Mouse (Mus musculus) monocyte, adult 59 days (primary cell): ENCODE measurements around the gene Arfgap2. TPM values are rescaled to one million over a fixed set of nuclear protein-coding genes. Genes with fewer than 3 reads are reported as not detected.

Experiments used
- total RNA-seq, 2 experiments: library from RNA; stranded (reverse); gene quantifications; one replicate each; pipeline ENCODE4 v1.2.4; 2023

Arfgap2 gene
- 100 to 1,000 TPM; 107 to 114 TPM for total RNA-seq

DNA sequence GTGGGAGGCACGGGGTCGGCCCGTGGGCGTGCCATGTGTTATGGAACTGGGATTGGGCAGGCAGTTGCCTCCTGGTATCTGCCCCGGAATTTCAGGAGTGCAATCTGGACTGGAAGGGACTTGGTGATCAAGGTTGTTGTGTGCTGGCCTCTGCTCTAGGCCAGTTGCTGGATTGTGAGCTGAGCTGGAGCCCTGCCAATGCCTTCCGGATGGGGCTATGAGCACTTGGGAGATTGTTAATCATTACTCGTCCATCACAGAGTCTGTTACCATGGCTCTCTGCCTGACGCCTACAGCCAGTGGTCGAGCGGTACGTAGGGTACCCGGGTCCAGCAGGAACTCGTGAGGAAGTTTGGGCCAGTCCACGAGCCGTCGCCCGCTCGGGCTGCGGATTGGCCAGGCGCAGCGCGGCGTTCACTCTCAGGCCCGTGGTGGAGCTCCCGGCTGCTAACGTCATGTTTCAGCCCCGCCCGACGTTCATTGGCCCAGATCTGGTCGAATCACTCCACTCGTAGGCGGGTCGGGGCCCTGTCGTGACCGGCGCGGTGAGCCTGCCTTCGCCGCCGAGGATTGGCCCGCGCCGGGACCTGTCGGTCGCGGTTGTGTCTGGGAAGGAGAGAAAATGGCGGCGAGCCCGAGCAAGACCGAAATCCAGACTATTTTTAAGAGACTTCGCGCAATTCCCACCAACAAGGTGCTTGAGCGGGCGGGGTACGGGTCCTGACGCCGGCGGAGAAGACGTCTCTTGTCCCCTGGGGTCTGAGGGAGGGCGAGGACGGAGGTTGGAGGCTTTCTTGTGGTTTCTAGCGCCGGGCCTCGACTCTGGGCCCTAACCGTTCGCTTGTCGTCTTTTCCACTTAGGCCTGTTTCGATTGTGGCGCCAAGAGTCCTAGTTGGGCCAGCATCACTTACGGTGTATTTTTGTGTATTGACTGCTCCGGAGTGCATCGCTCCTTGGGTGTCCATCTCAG is at the start of gene Arfgap2:
Gene Arfgap2 (plus strand): TSS at position 264 of the 971 bp plus-strand sequence.

GRCm38 (mm10) chr2:91236601-91237510 is 27.9 kb upstream of the Arfgap2 start, which contains the start of gene Ddb2:
Ddb2 (minus strand) TSS chr2:91236982.

GRCm38 (mm10) chr2:91255661-91256150 is 9.1 kb upstream of the Arfgap2 start, which contains the start of gene Pacsin3:
Pacsin3 (plus strand) TSS chr2:91255954.

Other genes with a start within 250 kb of the Arfgap2 start
- not detected for gene Rapsn, start 229.4 kb upstream of the Arfgap2 start, total RNA-seq
- gene Psmc3, start 211.0 kb upstream of the Arfgap2 start, total RNA-seq: 100 to 1,000 TPM; 107 to 121 TPM
- gene Slc39a13, start 194.6 kb upstream of the Arfgap2 start, total RNA-seq: 10 to 100 TPM; 43.0 to 46.0 TPM
- gene Spi1, start 182.6 kb upstream of the Arfgap2 start, total RNA-seq: 100 to 1,000 TPM; 657 to 683 TPM
- 1 to 10 TPM; 3.0 to 4.0 TPM for gene Mybpc3, start 146.8 kb upstream of the Arfgap2 start, total RNA-seq
- gene Madd, start 81.1 kb upstream of the Arfgap2 start, total RNA-seq: 100 to 1,000 TPM; 158 to 161 TPM
- gene Nr1h3, start 62.1 kb upstream of the Arfgap2 start, total RNA-seq: 100 to 1,000 TPM in 1 of 2 experiments, 10 to 100 TPM in 1; 93.4 to 101 TPM
- 10 to 100 TPM; 85.0 to 92.8 TPM for gene Acp2, start 62.1 kb upstream of the Arfgap2 start, total RNA-seq
- gene Ddb2, start 28.0 kb upstream of the Arfgap2 start, total RNA-seq: 1 to 10 TPM; 8.9 to 9.0 TPM
- gene Pacsin3, start 9.0 kb upstream of the Arfgap2 start, total RNA-seq: not detected
- gene 1110051M20Rik, start 179.7 kb downstream of the Arfgap2 start, total RNA-seq: 1 to 10 TPM; 3.9 to 4.8 TPM
- 1 to 10 TPM; 7.4 to 7.7 TPM for gene Lrp4, start 192.5 kb downstream of the Arfgap2 start, total RNA-seq